Mouse (Mus musculus) kidney, adult 9 months (tissue): Measurements from ENCODE around the gene Sptan1.

Experiments
- DNase-seq: peaks from one replicate; pipeline ENCODE4 v3.0.0; 2022

Gene Sptan1

DNA sequence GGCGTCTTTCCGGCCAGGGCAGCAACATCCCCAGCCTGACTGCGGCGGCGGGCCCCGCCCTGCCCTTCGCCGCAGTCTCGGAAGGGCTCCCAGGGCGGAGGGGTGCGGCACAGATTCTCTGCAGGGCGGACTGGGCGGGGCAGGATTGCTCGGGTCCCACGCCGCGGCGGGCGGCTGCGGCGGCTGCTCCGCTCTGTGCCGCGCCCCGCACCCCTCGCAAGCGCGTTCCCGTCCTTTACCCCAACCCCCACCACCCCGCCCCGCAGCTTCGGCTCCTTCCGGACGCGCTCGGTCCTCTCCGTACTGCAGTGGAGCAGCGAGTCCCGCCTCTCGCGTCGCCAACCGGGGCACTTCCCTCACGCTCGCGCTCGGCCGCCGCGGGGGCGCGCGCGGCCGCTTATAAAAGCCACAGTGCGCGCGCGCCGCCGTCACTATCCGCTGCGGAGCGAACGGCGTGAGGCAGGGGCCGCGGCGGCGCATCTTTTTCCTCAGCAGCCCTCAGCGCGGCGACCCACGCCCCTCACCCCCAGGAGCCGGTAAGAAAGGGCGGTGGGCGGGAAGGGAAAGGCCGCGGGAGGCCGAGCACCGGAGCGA is at the start of gene Sptan1:
Sptan1 (plus strand) TSS at position 311 of the 594 bp plus-strand sequence.
- peak; percentile 95 for DNase-seq

DNA sequence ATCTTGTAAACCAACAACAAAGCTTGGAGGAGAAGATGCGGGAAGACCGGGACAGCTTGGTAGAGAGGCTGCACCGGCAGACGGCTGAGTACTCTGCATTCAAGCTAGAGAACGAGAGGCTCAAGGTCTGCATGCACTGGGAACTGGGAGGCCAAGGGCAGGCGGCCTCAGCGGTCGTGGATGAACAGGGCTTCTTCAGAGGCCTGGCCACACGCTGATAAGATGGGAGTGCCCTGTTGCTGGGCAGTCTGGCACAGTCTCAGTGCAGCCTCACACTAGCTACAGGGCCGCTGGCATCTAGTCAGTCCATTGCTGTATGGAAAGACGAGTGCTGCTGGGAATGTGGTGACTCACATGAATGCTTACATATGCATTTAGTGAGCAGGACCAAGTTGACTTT is 47.7 kb upstream of the Sptan1 start:
- DNase-seq = no peak

DNA sequence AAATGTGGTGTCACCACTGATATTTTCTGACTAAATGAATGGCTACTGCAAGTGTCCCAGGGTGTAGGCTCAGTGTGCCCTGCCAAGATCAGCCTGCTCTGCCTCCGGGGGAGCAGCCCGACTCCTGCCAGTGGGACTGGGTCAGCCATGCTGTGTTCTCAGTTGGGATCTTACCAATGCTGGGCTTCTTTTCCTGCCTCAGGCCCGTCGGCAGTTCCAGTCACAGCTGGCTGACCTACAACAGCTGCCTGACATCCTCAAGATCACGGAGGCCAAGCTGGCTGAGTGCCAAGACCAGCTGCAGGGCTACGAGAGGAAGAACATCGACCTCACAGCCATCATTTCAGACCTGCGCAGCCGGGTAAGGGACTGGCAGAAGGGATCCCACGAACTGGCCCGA is 43.3 kb upstream of the Sptan1 start:
- DNase-seq = peak; percentile 71

DNA sequence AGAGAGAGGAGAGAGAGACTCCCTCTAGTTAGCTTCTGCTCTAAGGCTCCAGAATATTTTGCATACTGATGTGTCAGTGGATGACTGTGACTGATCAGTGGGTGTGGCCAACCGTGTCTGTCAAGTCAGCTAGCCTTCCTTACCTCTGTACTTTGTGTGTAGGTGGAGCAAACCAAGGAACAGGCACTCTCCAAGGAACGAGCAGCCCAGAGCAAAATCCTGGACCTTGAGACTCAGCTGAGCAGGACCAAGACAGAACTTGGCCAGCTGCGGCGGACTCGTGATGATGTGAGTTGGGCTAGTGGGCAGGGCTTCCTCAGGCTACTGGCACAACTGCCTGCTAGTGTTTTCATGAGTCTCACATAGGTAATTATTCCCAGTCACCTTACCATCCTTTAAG is 38.8 kb upstream of the Sptan1 start:
- peak; percentile 93 for DNase-seq

DNA sequence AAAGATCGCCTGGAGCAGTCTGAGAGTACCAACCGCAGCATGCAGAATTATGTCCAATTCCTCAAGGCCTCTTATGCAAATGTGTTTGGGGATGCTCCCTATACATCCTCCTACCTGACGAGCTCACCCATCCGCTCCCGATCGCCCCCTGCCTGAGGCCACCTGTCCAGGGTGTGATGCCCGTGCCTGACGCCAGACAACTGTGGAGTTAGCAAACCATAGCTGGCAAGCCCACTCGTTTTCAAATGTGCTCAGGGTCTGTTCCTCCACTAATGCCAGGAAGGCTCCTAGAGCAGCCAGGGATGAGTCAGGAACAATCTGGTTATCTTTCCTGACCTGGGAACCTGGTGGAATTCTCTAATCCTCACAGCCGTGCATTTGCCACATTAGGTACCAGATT is 34.9 kb upstream of the Sptan1 start:
- no peak for DNase-seq

DNA sequence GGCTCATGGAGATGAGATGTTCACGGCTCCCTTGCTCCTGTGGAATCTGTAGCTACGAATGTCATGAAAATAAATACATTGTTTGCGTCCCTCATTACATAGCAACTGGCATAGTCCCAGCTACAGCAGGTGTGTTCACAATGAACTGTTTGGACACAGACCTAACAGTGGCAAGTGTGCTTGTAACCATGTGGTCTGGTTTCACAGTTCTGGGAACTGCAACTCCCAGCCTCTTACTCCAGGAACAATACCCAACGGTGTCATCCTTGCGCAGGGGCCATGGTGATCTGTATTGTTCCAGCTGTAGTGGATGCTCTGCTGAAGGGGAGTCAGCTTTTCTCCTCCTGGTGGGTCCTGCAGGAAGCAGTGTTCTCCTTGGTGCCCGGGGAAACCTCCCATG is 34.2 kb upstream of the Sptan1 start:
- DNase-seq = no peak

DNA sequence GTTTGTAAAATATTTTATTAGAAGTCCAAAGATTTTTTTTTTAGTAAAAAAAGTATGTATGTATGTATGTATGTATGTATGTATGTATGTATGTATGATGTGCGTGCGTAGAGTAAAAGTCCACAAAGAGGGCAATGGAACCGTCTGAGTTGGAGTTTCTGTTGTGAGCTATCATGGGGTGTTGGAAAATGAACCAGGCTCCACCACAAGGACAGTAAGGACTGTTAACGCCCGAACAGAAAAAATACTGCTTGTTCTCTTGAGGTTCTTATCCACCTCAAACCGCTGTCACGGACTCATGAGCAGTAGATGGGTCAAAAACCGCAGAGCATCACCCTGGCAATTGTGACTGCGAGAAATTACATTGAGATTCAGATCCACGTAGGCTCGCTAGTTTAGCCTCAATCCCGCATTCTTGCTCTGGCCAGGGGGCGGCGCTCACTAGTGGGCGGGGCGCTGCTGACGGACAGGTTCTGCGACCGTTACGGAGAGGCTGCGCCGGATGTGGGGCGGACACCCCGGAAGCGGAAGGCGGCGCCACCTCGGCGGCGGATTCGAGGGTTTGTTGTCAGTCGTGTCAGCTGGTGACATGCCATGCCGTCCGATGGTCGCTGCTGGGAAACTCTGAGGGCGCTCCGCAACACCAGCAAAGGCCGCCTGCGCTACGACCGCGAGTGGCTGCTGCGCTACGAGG is 30.3 kb upstream of the Sptan1 start, which contains the start of gene Gle1:
Gle1 (plus strand) TSS at position 521 of the 694 bp plus-strand sequence.
- DNase-seq = peak; percentile 98

DNA sequence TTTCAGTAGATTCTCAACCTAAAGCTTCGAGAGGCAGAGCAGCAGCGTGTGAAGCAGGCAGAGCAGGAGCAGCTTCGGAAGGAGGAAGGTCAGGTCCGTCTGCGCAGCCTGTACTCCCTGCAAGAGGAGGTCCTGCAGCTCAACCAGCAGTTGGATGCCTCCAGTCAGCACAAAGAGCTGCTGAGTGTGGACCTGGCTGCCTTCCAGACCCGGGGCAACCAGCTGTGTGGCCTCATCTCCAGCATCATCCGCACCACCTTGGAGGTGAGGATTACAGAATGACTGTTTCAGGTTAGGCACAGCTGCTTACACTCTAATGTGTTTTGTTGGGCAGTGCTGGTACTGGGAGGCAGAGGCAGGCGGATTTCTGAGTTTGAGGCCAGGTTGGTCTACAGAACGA is 25.3 kb upstream of the Sptan1 start:
- no peak for DNase-seq

DNA sequence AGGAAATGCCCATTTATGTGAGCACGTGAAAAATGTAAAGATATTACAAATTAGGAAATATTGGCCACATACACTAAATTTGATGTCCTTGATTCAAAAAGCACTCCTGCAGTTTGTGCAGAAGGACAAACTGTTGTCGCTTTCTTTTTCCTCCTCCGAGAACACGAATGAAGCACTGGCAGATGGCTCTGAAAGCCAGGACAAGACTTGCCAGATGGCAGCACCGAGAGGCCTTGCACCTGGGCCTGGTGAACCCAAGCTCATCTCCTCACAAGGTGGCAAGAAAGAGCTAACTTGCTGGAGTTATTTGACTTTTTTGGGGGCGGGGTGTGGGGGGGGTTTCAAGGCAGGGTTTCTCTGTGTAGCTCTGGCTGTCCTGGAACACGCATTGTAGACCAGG is 24.5 kb upstream of the Sptan1 start:
- no peak for DNase-seq

DNA sequence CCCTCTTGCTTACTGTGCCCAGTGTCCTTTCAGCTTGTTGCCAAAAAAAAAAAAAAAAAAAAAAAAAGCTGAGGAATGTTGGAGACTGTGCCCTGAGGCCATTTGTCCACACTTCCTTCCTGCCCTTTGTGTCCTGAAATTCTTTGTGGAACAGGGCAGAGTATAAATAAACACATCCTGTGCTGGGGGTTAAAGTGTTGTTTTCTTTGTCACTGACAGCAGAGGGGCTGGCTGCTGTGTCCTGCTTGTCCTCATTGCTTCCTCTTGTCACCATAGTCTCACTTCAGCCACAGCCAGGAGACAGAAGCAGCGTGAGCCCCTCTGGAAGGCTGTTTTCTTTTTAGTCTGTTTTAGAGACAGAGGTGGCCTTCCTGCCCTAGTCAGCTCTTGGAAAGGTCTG is 20.6 kb upstream of the Sptan1 start:
- DNase-seq = peak; percentile 87

DNA sequence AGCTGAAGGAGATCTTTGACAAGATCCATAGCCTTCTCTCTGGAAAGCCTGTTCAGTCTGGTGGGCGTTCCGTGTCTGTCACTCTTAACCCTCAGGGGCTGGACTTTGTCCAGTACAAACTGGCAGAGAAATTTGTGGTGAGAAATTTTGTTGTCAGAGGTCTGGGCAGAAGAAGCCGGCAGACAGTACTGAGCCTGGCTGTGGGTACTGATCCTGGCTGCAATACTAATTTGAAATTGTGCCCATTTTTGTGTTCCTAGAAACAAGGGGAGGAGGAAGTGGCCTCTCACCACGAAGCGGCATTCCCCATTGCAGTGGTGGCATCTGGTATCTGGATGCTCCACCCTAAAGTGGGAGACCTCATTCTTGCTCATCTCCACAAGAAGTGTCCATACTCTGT is 16.5 kb upstream of the Sptan1 start:
- DNase-seq = peak; percentile 28

DNA sequence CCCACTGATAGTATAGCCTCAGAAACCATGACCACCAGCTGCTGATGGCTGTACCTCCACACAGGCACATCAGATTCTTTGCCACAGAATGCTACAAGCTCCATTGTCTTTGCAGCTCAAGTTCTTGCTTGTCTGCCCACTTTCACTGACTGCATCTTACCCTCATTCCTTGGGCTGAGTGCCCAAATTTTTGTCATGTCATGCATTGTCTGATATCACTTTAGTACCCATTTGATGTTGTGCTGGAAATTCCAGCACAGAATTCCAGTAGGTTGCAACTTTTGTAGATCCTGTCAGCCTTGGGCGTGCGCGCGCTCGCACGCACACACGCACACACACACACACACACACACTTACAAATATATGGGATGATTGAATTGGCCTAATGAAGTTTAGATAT is 4.1 kb upstream of the Sptan1 start:
- DNase-seq = no peak

DNA sequence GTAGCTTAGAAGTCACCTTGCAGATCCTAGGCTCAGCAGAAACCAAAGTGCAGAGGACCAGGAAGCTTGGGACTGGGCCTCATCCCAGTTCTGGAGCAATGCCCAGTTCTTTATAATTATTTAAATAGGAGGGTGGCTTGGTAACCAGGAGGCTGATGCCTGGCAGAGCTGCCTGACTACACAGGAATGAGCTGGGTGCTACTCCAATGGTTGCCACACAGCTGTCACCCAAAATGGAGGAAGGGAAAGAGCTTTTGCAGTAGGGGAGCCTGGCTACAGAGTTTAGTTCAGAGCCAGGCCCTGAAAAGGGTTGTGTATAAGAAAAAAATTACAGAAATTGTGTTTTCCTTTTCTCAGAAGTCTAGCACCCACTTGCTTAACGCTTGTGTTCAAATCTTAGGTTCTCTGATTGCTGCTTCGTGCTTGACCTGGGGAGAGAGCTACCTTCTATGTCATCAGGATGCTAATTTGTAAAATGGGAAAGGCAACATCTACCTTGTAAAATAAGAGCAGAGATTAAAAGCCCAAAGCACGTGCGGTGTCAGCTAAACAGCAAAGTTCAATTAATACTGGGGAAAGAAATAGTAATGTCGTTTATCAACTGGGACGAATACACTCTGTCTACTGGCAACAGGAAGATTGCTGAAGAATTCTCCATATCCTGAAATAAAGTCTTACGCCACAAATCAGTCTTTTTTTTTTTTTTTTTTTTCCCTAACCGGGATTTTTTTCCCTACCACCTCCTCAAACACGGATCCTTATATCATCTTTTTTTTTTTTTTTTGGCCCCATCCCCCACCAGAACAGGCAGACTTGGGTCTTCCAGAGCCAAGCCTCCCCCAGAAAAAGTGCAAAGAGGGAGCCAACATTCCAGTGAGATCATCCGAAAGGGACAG is 758 bp upstream of the Sptan1 start:
- DNase-seq = peak; percentile 83

DNA sequence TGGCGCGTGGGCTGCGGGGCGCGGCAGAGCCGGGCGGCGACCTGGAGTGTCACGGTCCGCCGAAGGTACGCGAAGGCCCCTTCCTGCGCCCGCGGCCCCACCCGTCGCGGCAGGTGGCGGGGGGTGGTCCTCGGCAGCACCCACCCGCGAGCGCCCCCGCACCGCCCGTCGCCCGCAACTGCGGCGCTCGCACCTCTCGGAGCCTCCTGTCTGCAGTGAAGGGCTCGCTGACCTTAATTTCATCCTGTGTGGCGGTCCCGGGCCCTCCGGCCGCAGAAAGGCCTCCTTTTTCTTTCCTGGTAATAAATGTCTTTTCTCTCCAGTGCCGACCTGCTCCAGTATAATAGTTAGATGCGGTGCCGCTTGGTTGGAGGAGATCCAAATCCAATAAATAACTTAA is 546 bp downstream of the Sptan1 start:
- peak; percentile 49 for DNase-seq

DNA sequence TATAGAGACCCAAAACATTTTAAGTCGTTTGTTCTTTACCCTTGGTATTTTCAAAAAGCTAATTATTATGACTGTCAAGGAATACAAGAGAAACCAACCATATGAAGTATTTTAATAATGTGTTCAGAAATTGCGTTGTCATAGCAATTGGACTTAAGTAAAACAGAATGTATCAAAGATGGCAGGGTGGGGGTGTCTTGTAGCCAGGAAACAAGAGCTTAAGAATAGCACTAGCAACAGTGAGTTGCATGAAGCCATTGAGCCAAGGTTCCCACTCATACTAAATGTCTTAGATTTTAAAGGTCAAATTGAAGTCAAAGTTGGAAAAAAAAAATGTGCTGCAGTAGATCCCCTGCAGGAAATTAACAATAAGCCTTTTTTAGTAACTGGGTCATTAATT is 1.5 kb downstream of the Sptan1 start:
- no peak for DNase-seq

DNA sequence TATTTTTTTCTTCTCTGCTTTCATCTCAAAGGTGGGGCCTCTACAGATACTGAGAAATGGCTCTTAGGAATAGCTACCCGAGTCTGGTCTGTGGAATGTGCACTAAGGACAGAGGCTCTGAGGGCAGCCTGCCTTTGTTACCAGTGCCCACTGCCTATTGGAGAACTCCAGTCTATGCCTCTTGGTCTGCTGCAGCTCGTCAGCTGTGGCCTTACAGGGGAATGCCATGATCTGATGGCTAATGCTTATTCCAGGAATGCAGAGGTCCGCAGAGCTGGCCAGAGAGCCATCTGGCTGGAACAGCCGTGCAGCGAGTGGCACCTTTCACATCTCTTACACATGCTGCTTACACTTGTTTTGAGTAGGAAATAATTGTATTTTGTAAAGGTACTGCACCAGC is 2.4 kb downstream of the Sptan1 start:
- no peak for DNase-seq

DNA sequence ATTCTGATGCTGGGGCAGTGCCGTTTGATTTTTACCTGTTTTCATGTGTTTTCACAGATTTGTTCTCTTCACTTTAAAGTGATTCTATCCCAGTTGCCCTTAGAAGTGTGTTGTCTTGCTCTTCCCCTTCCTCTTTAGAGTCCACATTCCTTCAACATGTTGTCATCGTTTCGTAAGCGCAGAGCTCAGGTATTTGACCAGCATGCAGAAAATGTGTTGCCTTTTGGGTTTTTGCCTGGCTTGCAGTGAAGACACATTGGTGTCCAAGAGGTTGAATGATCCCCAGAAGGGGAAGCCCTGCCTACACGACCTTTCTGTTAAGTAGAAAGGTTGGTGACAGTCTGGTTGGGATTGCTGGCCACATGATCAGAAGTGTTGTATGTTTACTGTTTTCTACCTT is 3.3 kb downstream of the Sptan1 start:
- peak; percentile 72 for DNase-seq

DNA sequence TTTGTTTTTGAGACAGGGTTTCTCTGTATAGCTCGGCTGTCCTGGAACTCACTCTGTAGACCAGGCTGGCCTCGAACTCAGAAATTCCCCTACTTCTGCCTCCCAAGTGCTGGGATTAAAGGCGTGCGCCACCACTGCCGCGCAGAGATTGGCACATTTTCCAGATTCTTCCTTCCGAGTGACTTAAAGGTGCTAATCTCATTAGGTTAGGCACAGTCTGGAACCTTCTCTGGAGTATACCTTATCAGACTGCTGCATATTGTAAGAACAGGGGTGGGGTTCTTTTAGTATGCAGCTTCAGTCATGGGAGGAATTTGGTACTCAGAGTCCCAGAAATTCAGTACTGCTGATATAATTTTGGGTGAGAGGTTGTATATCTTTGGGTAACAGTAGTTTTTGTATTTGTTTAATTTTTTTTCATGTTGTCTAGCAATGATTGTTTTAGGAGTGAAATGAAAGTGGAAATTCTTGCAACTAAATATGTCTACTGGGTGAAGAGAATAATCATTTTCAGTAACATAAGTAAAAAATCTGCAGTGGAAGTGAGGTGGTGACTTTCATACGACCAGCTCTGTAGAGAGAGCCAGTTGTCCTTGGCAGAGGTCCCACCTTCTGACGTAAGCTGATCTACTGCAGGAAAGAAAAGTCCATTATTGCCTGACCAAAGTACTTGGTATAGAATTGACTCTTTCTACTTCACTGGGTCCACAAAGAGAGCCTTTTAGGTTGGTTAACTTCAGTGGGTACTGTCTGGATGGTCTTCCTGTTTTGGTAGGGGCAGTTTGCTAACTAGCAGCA is 6.7 kb downstream of the Sptan1 start:
- DNase-seq = peak; percentile 87

DNA sequence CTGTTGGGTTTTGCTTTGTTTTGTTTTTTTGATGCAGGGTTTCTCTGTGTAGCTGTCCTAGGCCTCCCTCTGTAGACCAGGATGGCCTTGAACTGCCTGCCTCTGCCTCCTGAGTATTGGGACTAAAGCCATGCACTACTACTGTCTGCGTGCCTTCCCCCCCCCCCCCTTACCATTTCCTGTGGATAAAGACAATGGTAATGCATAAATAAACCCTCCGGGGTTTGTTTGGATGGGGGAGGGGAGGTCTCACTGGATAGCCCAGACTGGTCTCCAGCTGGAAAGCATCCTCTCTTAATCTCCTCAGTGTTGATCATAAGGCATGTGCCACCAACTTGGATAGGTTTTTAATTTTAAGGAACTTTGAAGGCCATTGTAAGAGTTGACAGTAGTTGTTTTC is 8.2 kb downstream of the Sptan1 start:
- DNase-seq = no peak

DNA sequence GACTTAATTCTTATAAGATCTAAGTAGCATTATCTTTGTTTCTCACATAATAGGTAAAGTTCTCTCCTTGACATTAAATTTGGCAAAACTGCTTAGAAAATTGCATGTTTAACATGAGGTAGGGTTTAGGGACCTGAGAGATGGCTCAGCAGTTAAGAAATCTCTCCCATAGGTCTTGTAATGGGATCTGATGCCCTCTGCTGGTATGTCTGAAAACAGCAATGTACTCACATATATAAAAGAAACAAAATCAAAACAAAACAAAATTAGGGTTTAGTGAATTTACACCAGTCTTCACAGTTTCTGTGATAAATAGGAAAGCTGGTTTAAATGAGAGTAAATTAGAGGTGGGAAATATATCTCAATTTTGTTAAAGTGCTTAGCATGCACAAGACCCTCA is 11.9 kb downstream of the Sptan1 start:
- DNase-seq = peak; percentile 73

DNA sequence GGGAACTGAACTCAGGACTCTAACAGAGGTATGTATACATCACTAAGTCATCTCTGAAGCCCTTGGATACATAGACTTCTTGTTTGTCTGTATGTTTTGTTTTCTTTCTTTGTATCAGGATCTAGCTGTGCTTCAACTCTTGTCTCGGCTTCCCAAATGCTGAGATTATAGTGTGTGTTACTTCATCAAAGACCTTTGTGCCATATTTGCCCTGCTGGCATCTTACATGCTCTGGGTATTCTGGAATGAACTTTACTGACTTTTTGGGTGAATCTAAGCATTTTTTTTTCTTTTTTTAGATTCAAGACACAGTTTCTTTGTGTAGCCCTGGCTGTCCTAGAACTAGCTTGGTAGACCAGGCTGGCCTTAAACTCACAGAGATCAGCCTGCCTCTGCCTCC is 15.3 kb downstream of the Sptan1 start:
- no peak for DNase-seq

DNA sequence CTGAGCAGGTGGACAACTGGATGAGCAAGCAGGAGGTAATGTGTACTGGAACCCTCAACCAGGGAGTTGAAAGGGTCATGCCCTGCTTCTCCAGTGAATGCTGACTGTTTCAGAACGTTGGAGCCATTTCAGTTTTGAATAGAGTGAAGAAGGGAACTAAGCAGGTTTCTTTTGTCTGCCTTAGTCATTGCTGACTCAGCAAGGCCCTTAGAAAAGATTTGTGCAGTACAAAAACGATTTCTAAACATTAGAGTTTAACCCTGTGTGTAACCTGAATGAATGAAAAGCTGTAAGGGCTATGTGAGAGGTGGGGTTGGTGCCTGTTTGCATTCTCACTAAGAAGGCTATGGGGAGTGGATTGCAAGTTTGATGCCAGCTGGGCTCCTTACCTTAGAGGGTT is 26.6 kb downstream of the Sptan1 start:
- DNase-seq = no peak

DNA sequence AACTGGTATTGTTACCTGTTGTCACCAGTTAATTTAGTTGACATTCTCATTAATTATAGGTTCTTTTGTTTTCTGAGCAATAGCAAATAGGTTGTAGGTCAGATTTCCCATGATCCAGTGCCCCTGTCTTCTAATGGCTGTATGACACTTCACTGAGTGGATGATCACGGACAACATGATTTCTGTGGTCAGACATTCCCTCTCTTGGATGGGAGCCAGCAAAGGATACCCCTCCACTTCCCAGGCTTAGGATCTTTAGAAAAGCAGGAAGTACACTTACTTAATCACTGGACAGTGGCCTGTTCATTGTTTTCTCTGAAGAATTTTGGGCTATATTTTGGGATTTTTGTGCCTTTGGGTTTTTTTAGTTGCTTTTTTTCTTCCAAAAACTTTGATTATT is 43.7 kb downstream of the Sptan1 start:
- DNase-seq = peak; percentile 50
